Mouse (Mus musculus) heart, embryonic 10.5 days (tissue): ENCODE data around the gene Tcf7l1. TPM values are rescaled to one million over a fixed set of nuclear protein-coding genes. Genes with fewer than 3 reads are reported as not detected.

Experiments used
- DNase-seq: peaks from one replicate; pipeline ENCODE4 v3.0.0-alpha.2; 2017; ENCODE audit warnings: low spot score
- H3K27ac ChIP-seq: fragments of 300-500 bp; sonication (generic); 2 replicates; pipeline ENCODE4 v1.5.1; 2016; ENCODE audit warnings: mild to moderate bottlenecking
- H3K27me3 ChIP-seq: fragments of 300-500 bp; sonication (generic); 2 replicates; pipeline ENCODE4 v1.6.1; 2016; ENCODE audit warnings: mild to moderate bottlenecking; ENCODE audit not compliant: poor library complexity, insufficient read depth, severe bottlenecking
- H3K36me3 ChIP-seq: fragments of 300-500 bp; sonication (generic); 2 replicates; pipeline ENCODE4 v1.6.1; 2016; ENCODE audit warnings: mild to moderate bottlenecking, moderate library complexity
- H3K4me1 ChIP-seq: fragments of 300-500 bp; sonication (generic); 2 replicates; pipeline ENCODE4 v1.6.1; 2016; ENCODE audit warnings: mild to moderate bottlenecking
- H3K4me3 ChIP-seq: fragments of 300-500 bp; sonication (generic); 2 replicates; pipeline ENCODE4 v1.5.1; 2016; ENCODE audit warnings: mild to moderate bottlenecking, moderate library complexity
- H3K9me3 ChIP-seq: fragments of 300-500 bp; sonication (generic); 2 replicates; pipeline ENCODE4 v1.6.1; 2016; ENCODE audit warnings: mild to moderate bottlenecking, moderate library complexity
- WGBS: fragments of 180-500 bp; shearing (Covaris S2); methylation state at CpG from one replicate; pipeline ENCODE4 v1.1.7; 2016; 5-methylcytosine and 5-hydroxymethylcytosine counted together
- polyA plus RNA-seq: library from polyadenylated mRNA; unstranded; fragments of >200 nt; fragmentation: Nextera tagmentation; extraction: Ambion mirVana; gene quantifications from 2 replicates; pipeline ENCODE4 v1.2.1, GENCODE M21; 2016

Gene Tcf7l1
- polyA plus RNA-seq, 1 experiment from 2014 or later = 25.9 TPM

DNA sequence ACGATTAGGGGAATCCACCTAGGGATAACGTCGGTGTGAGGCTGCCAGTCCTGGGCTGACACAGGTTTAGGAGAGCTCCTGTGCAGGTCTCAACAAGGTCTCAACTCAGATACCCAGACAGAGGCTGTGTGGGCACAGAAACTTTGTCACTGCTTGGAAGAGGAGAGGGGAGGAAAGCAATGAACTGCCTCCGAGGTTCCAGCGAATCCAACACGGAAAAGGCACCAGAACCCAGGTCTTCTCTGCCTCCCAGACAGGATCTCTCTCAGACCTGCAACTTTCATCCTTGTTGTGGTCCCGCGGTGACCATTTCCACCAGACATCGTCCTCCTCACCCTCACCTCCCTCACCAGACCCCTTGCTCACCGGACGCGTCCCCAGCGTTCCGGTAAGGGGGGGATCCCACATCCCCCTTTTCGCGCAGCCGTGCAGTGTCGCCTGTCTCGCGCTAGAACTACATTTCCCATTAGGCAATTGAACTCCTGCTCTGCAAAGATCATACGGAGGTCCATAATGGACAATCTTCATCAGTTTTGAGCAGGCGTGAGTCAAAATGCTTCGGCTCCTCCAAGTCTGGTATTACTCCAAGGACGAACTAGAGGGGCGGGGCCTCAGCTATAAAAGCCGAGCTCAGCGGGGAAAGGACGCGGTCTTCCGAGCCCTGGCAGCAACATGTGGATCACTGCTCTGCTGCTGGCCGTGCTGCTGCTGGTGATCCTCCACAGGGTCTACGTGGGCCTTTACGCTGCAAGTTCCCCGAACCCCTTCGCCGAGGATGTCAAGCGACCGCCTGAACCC, 190.9 kb downstream of the Tcf7l1 start, which contains the start of the genes Elmod3 and Retsat:
Gene Elmod3 (minus strand): TSS at position 458 of the 798 bp plus-strand sequence.
Gene Retsat (plus strand): TSS at position 520 of the 798 bp plus-strand sequence.
- 1% methylated on average over 38 of the region's 38 CpGs for WGBS
- peak within 1 kb of the TSS; percentile 90 for H3K27ac ChIP-seq

GRCm38 (mm10) chr6:72597083-72597874, 191.8 kb downstream of the Tcf7l1 start:
- WGBS = 41% methylated on average over 13 of the region's 13 CpGs
- H3K27ac ChIP-seq = peak overlapping the region; percentile 90
- peak overlapping the region; percentile 67 for H3K4me3 ChIP-seq
- H3K36me3 ChIP-seq = no peaks in the 10 kb centered on the region
- H3K4me1 ChIP-seq = peaks cover 12% of the 10 kb centered on the region
- H3K9me3 ChIP-seq = no peaks in the 10 kb centered on the region
- H3K27me3 ChIP-seq = no peaks in the 10 kb centered on the region
- DNase-seq = no peak

More for the DNA sequence above, 190.9 kb downstream of the Tcf7l1 start, which contains the start of the genes Elmod3 and Retsat:
- Histone ChIP-seq H3K27me3 (no peaks in the 10 kb centered on the region), H3K4me3 (peak within 1 kb of the TSS; percentile 67), H3K4me1 (peaks cover 12% of the 10 kb centered on the region), H3K36me3 (no peaks in the 10 kb centered on the region), H3K9me3 (no peaks in the 10 kb centered on the region)
- peak; percentile 96 for DNase-seq

DNA sequence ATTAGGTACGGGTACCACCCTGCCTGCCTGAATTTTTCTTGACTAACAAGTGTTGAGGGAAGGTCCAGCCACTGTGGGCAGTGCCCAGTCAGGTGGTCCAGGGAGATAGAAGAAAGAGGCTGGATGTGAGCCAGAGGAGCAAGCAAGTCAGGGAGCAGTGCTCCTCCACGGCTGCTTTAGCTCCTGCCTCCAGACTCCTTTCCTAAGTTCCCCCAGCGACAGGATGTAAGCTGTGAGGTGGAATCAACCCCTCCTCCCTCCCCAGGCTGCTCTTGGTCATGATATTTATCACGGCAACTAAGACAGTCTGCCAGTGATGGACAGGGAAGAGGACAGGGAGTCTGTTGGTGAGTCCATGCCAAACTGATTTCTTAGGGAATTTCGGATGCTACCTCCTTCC, 195.1 kb downstream of the Tcf7l1 start:
- Histone ChIP-seq H3K4me3 (no peak overlapping the region), H3K27ac (no peak overlapping the region), H3K9me3 (no peaks in the 10 kb centered on the region), H3K27me3 (no peaks in the 10 kb centered on the region), H3K36me3 (no peaks in the 10 kb centered on the region), H3K4me1 (peaks cover 12% of the 10 kb centered on the region)
- 52% methylated on average over 5 of the region's 5 CpGs for whole genome bisulfite sequencing
- DNase-seq = no peak

DNA sequence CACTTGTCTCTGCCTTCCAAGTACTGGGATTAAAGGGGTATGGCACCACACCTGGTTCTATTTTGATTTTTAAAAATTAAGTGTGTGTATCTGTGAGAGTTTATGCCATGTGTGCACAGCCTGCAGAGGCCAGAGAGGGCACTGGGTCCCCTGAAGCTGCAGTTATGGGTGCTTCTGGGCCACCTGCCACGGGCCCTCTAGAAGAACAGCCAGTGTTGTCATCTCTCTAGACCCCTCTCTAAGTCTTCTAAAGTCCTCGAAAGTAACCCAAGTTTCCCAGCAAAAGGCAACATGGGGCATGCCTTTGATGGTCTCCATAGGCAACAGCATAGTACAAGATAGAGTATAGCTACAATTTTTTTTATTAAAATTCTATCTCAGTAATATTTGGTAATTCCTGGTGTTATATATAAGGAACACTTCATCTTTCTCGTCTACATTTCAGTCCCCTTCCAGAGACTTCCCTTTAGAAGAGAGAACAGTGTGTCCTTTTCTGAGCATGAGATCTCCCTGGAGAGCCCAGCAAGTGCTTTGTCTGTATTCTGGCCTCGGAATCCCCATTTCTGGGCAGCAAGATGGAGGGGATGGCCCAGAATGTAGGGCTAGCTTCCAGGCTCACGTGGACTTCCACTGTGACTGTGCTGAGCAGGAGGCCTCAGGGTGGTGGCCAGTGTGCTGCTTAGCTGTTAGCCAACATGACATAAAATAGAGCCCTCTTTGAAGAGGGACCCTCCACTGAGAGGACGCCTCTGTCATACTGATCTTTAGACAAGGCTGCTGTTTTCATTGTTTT, 195.8 kb downstream of the Tcf7l1 start:
- H3K9me3 ChIP-seq = no peaks in the 10 kb centered on the region
- 73% methylated on average over 6 of the region's 6 CpGs for WGBS

GRCm38 (mm10) chr6:72590111-72590510, 198.9 kb downstream of the Tcf7l1 start:
- no peak overlapping the region for H3K4me3 ChIP-seq
- H3K9me3 ChIP-seq = no peaks in the 10 kb centered on the region
- no peak overlapping the region for H3K27ac ChIP-seq
- H3K36me3 ChIP-seq = peaks cover 4% of the 10 kb centered on the region; the same call in 1 of the 2 replicates
- H3K4me1 ChIP-seq = no peaks in the 10 kb centered on the region
- H3K27me3 ChIP-seq = no peaks in the 10 kb centered on the region
- DNase-seq = no peak

More for the DNA sequence above, 195.8 kb downstream of the Tcf7l1 start:
- Histone ChIP-seq H3K27me3 (no peaks in the 10 kb centered on the region), H3K36me3 (no peaks in the 10 kb centered on the region), H3K4me1 (peaks cover 12% of the 10 kb centered on the region), H3K27ac (no peak overlapping the region), H3K4me3 (no peak overlapping the region)
- DNase-seq = no peak

- no peak overlapping the region for H3K4me3 ChIP-seq
Measured at GRCm38 (mm10) chr6:72588307-72588706, 200.7 kb downstream of the Tcf7l1 start.

GRCm38 (mm10) chr6:72586701-72587100, 202.4 kb downstream of the Tcf7l1 start:
- DNase-seq = no peak
- H3K36me3 ChIP-seq = peaks cover 13% of the 10 kb centered on the region; the same call in 1 of the 2 replicates
- H3K9me3 ChIP-seq = no peaks in the 10 kb centered on the region
- no peaks in the 10 kb centered on the region for H3K27me3 ChIP-seq
- no peak overlapping the region for H3K4me3 ChIP-seq
- no peak overlapping the region for H3K27ac ChIP-seq
- WGBS = 70% methylated on average over 3 of the region's 3 CpGs
- no peaks in the 10 kb centered on the region for H3K4me1 ChIP-seq

More at GRCm38 (mm10) chr6:72588307-72588706, 200.7 kb downstream of the Tcf7l1 start:
- Histone ChIP-seq H3K9me3 (no peaks in the 10 kb centered on the region), H3K36me3 (peaks cover 13% of the 10 kb centered on the region; the same call in 1 of the 2 replicates), H3K4me1 (no peaks in the 10 kb centered on the region), H3K27ac (no peak overlapping the region), H3K27me3 (no peaks in the 10 kb centered on the region)
- no peak for DNase-seq

DNA sequence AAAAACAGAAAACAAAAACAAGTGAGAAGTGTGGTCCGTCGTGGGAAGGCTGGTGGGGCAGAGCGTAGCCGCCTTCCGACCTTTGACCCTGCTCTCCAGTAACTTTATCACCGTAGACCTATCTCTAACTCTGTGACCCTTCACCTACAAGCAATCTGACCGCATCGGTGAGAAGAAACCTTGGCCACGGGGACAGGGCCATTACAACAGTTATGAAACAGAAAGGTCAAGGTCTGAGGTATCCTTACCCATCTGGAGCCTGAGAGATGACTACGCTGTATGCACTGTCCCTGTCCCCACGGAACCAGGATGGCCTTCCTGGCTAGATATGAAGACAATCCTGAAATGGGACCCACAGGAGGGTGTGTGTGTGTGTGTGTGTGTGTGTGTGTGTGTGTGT, 204.9 kb downstream of the Tcf7l1 start:
- Histone ChIP-seq H3K27ac (no peak overlapping the region), H3K9me3 (no peaks in the 10 kb centered on the region), H3K4me1 (no peaks in the 10 kb centered on the region), H3K36me3 (peaks cover 18% of the 10 kb centered on the region), H3K27me3 (no peaks in the 10 kb centered on the region), H3K4me3 (no peak overlapping the region)
- 74% methylated on average over 11 of the region's 11 CpGs for WGBS
- DNase-seq = no peak

GRCm38 (mm10) chr6:72583211-72583839, 205.7 kb downstream of the Tcf7l1 start:
- Histone ChIP-seq H3K36me3 (peaks cover 19% of the 10 kb centered on the region), H3K4me1 (no peaks in the 10 kb centered on the region), H3K4me3 (no peak overlapping the region), H3K27me3 (no peaks in the 10 kb centered on the region), H3K27ac (no peak overlapping the region), H3K9me3 (no peaks in the 10 kb centered on the region)
- WGBS = 85% methylated on average over 4 of the region's 4 CpGs
- DNase-seq = no peak

GRCm38 (mm10) chr6:72581625-72582382, 207.2 kb downstream of the Tcf7l1 start:
- DNase-seq = no peak
- WGBS = 69% methylated on average over 11 of the region's 11 CpGs
- Histone ChIP-seq H3K9me3 (no peaks in the 10 kb centered on the region), H3K27ac (no peak overlapping the region), H3K4me1 (no peaks in the 10 kb centered on the region), H3K27me3 (no peaks in the 10 kb centered on the region), H3K36me3 (peaks cover 19% of the 10 kb centered on the region), H3K4me3 (no peak overlapping the region)
